Mouse (Mus musculus) MEL (cell line): ENCODE data around the gene Abcb1a.
"Not testable (repeated sequence)": the region's sequence is repeated elsewhere in the genome, so short reads cannot be mapped to it uniquely, and the experiment has no call there.

Experiments used
- BHLHE40 ChIP-seq: IDR thresholded peaks from 2 replicates; pipeline ENCODE4 v1.6.1; 2012; ENCODE audit warnings: low read depth, mild to moderate bottlenecking, inconsistent platforms, low read length, improper control_type of control experiment, borderline replicate concordance
- CHD2 ChIP-seq: IDR thresholded peaks from 2 replicates; pipeline ENCODE4 v1.6.1; 2011; ENCODE audit warnings: low read length, improper control_type of control experiment
- CTCF ChIP-seq, 3 experiments: IDR thresholded peaks in 2 of 3; conservative IDR thresholded peaks in 1 of 3; 2 replicates each; pipeline ENCODE4 v1.5.1; 2011 to 2012; ENCODE audit warnings: low read length in 3 of 3, low read depth in 2 of 3, mild to moderate bottlenecking in 2 of 3, improper control_type of control experiment in 1 of 3, inconsistent platforms in 1 of 3, mixed read lengths in 1 of 3, moderate library complexity in 1 of 3; ENCODE audit not compliant: control insufficient read depth in 1 of 3, insufficient read depth in 1 of 3, poor library complexity in 1 of 3, severe bottlenecking in 1 of 3
- GABPA ChIP-seq: IDR thresholded peaks from 2 replicates; pipeline ENCODE4 v1.6.1; 2012; ENCODE audit warnings: low read depth, mild to moderate bottlenecking, inconsistent platforms, low read length, improper control_type of control experiment, moderate library complexity
- GATA1 ChIP-seq: IDR thresholded peaks from 2 replicates; pipeline ENCODE4 v1.6.1; 2011; ENCODE audit warnings: low read depth, low read length, improper control_type of control experiment
- JUND ChIP-seq: IDR thresholded peaks from 2 replicates; pipeline ENCODE4 v1.6.1; 2011; ENCODE audit warnings: low read depth, mild to moderate bottlenecking, improper control_type of control experiment, low read length
- MAFK ChIP-seq: IDR thresholded peaks from 2 replicates; pipeline ENCODE4 v1.6.1; 2011; ENCODE audit warnings: low read depth, mild to moderate bottlenecking, low read length, improper control_type of control experiment, borderline replicate concordance
- MAZ ChIP-seq: IDR thresholded peaks from 2 replicates; pipeline ENCODE4 v1.6.1; 2012; ENCODE audit warnings: low read depth, mild to moderate bottlenecking, inconsistent platforms, low read length, improper control_type of control experiment
- MEF2A ChIP-seq: IDR thresholded peaks from 2 replicates; pipeline ENCODE4 v1.6.1; 2014; ENCODE audit warnings: low read depth, mild to moderate bottlenecking, inconsistent platforms, low read length, improper control_type of control experiment; ENCODE audit not compliant: poor library complexity, insufficient replicate concordance, severe bottlenecking; ENCODE audit errors: extremely low read depth
- MYC ChIP-seq: IDR thresholded peaks from 2 replicates; pipeline ENCODE4 v1.6.1; 2011; ENCODE audit warnings: low read depth, mild to moderate bottlenecking, low read length, improper control_type of control experiment, moderate library complexity
- POLR2A ChIP-seq, 2 experiments: IDR thresholded peaks; 2 replicates each; pipeline ENCODE4 v1.6.1; 2011 to 2012; ENCODE audit warnings: low read length in 2 of 2, mild to moderate bottlenecking in 2 of 2, control low read depth in 1 of 2, improper control_type of control experiment in 1 of 2, low read depth in 1 of 2, moderate library complexity in 1 of 2; ENCODE audit not compliant: control insufficient read depth in 1 of 2, insufficient read depth in 1 of 2, poor library complexity in 1 of 2
- TAL1 ChIP-seq: IDR thresholded peaks from 2 replicates; pipeline ENCODE4 v1.6.1; 2012; ENCODE audit warnings: mild to moderate bottlenecking, inconsistent platforms, low read length, moderate library complexity, mixed read lengths
- TBP ChIP-seq: IDR thresholded peaks from 2 replicates; pipeline ENCODE4 v1.8.0; 2011; ENCODE audit warnings: low read depth, low read length, improper control_type of control experiment

- not testable (repeated sequence) for TF ChIP-seq CTCF (IDR thresholded peaks at IDR 0.05 in 2 of 3, conservative IDR thresholded peaks at IDR 0.05 in 1 of 3; ENCODE audit: control insufficient read depth in 1 of 3, insufficient read depth in 1 of 3, low read depth in 2 of 3, low read length in 3 of 3, poor library complexity in 1 of 3, severe bottlenecking in 1 of 3); MAFK; BHLHE40; MAZ; GATA1; TAL1; POLR2A (IDR thresholded peaks at IDR 0.05; ENCODE audit: control insufficient read depth in 1 of 2, insufficient read depth in 1 of 2, low read depth in 1 of 2, low read length in 2 of 2, poor library complexity in 1 of 2); JUND; TBP; MEF2A; CHD2; MYC; GABPA
Measured at GRCm38 (mm10) chr5:8733307-8733706, 73.4 kb downstream of the Abcb1a start.
